Mouse (Mus musculus) forebrain, embryonic 11.5 days (tissue): Measurements from ENCODE around the gene Dcun1d3. TPM values are rescaled to one million over a fixed set of nuclear protein-coding genes. Genes with fewer than 3 reads are reported as not detected.

ENCODE experiments used
- ATAC-seq: fragments of 200-750 bp; cut with Nextera tagmentation; replicated peaks from 2 replicates; pipeline ENCODE4 v1.8.0; 2017; ENCODE audit warnings: moderate TSS enrichment; ENCODE audit not compliant: low FRiP score
- DNase-seq: peaks from one replicate; pipeline ENCODE4 v3.0.0-alpha.2; 2017; ENCODE audit warnings: low spot score
- H3K27ac ChIP-seq: fragments of 300-500 bp; sonication (generic); 2 replicates; pipeline ENCODE4 v1.5.1; 2014; ENCODE audit warnings: low read depth, low read length
- H3K27me3 ChIP-seq: fragments of 300-500 bp; sonication (generic); 2 replicates; pipeline ENCODE4 v1.6.1; 2014; ENCODE audit warnings: mild to moderate bottlenecking, low read length, mixed read lengths; ENCODE audit not compliant: control insufficient read depth, insufficient read depth
- H3K36me3 ChIP-seq: fragments of 300-500 bp; sonication (generic); 2 replicates; pipeline ENCODE4 v1.6.1; 2014; ENCODE audit warnings: mild to moderate bottlenecking, low read length, moderate library complexity, mixed read lengths; ENCODE audit not compliant: control insufficient read depth, insufficient read depth
- H3K4me1 ChIP-seq: fragments of 300-500 bp; sonication (generic); replicated peaks from 2 replicates; pipeline ENCODE4 v1.6.1; 2014; ENCODE audit warnings: low read length, mixed read lengths; ENCODE audit not compliant: control insufficient read depth, insufficient read depth
- H3K4me2 ChIP-seq: fragments of 300-500 bp; sonication (generic); 2 replicates; pipeline ENCODE4 v1.6.1; 2014; ENCODE audit warnings: low read depth, mild to moderate bottlenecking, low read length, moderate library complexity, mixed read lengths; ENCODE audit not compliant: severe bottlenecking
- H3K4me3 ChIP-seq: fragments of 300-500 bp; sonication (generic); 2 replicates; pipeline ENCODE4 v1.5.1; 2014; ENCODE audit warnings: low read depth, low read length
- H3K9ac ChIP-seq: fragments of 300-500 bp; sonication (generic); 2 replicates; pipeline ENCODE4 v1.6.1; 2014; ENCODE audit warnings: low read length
- H3K9me3 ChIP-seq: fragments of 300-500 bp; sonication (generic); 2 replicates; pipeline ENCODE4 v1.6.1; 2016; ENCODE audit warnings: low read length, mixed read lengths; ENCODE audit not compliant: control insufficient read depth
- WGBS: fragments of 180-500 bp; shearing (Covaris S2); extraction: QIAGEN DNeasy Blood & Tissue Kit; methylation state at CpG from one replicate; pipeline ENCODE4 v1.1.7; 2014; 5-methylcytosine and 5-hydroxymethylcytosine counted together
- polyA plus RNA-seq: library from polyadenylated mRNA; unstranded; fragments of >200 nt; fragmentation: Nextera tagmentation; extraction: Ambion mirVana; gene quantifications from 2 replicates; pipeline ENCODE4 v1.2.1, GENCODE M21; 2014

Gene Dcun1d3
- polyA plus RNA-seq, 1 experiment from 2014 or later, result 9.4 TPM

GRCm38 (mm10) chr7:119881229-119881628, 14.9 kb downstream of the Dcun1d3 start:
- no peaks in the 10 kb centered on the region for H3K27me3 ChIP-seq
- 88% methylated on average over 2 of the region's 2 CpGs for WGBS
- ATAC-seq (no peak), DNase-seq (no peak)
- H3K4me2 ChIP-seq, result no peak overlapping the region
- no peaks in the 10 kb centered on the region for H3K4me1 ChIP-seq
- H3K4me3 ChIP-seq, result no peak overlapping the region
- no peak overlapping the region for H3K27ac ChIP-seq
- no peak overlapping the region for H3K9ac ChIP-seq
- no peaks in the 10 kb centered on the region for H3K36me3 ChIP-seq
- H3K9me3 ChIP-seq, result no peaks in the 10 kb centered on the region

DNA sequence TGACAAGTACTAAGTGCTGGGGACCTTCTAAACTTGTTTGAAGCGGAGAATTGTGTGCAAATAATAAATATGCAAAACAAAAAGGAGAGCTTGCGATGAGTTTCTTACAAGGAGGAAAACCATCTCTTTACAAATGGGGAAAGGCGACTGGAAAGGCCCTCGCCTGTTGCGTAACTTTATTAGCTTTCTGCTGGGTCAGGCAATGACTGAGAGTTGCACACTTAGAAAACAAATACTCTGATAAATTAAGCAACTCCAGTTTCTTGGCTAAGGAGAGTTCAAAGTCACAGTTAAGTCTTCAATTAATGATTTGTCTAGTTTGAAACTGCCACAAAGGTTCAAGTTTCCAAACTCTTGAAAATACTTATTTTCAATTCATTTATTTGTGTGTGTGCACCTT, 15.8 kb downstream of the Dcun1d3 start:
- ATAC-seq, result no peak
- H3K4me3 ChIP-seq, result no peak overlapping the region
- no peak overlapping the region for H3K27ac ChIP-seq
- DNase-seq, result no peak
- no peak overlapping the region for H3K4me2 ChIP-seq
- H3K9me3 ChIP-seq, result no peaks in the 10 kb centered on the region
- WGBS, result 92% methylated on average over 5 of the region's 5 CpGs
- no peaks in the 10 kb centered on the region for H3K27me3 ChIP-seq
- no peaks in the 10 kb centered on the region for H3K36me3 ChIP-seq
- H3K4me1 ChIP-seq, result no peaks in the 10 kb centered on the region
- no peak overlapping the region for H3K9ac ChIP-seq

- ATAC-seq (no peak), DNase-seq (no peak)
- H3K4me1 ChIP-seq, result no peaks in the 10 kb centered on the region
- H3K27me3 ChIP-seq, result no peaks in the 10 kb centered on the region
- H3K9me3 ChIP-seq, result no peaks in the 10 kb centered on the region
- H3K36me3 ChIP-seq, result no peaks in the 10 kb centered on the region
- no peak overlapping the region for H3K4me2 ChIP-seq
- no peak overlapping the region for H3K4me3 ChIP-seq
- WGBS, result 90% methylated on average over 4 of the region's 4 CpGs
- no peak overlapping the region for H3K9ac ChIP-seq
- no peak overlapping the region for H3K27ac ChIP-seq
These were observed 16.9 kb downstream of the Dcun1d3 start for GRCm38 (mm10) chr7:119879171-119879570.

GRCm38 (mm10) chr7:119875776-119876440, 20.2 kb downstream of the Dcun1d3 start:
- Histone ChIP-seq H3K9me3 (no peaks in the 10 kb centered on the region), H3K4me2 (no peak overlapping the region), H3K4me3 (no peak overlapping the region), H3K4me1 (no peaks in the 10 kb centered on the region), H3K27ac (no peak overlapping the region), H3K36me3 (no peaks in the 10 kb centered on the region), H3K27me3 (no peaks in the 10 kb centered on the region), H3K9ac (no peak overlapping the region)
- WGBS, result 75% methylated on average over 3 of the region's 3 CpGs
- DNase-seq (no peak), ATAC-seq (no peak)

- H3K9ac ChIP-seq, result no peak overlapping the region
- H3K9me3 ChIP-seq, result no peaks in the 10 kb centered on the region
- H3K27ac ChIP-seq, result no peak overlapping the region
- no peaks in the 10 kb centered on the region for H3K36me3 ChIP-seq
- H3K27me3 ChIP-seq, result no peaks in the 10 kb centered on the region
- H3K4me3 ChIP-seq, result no peak overlapping the region
- 48% methylated on average over 2 of the region's 2 CpGs for WGBS
- H3K4me2 ChIP-seq, result no peak overlapping the region
- DNase-seq (no peak), ATAC-seq (no peak)
- H3K4me1 ChIP-seq, result no peaks in the 10 kb centered on the region
These were observed 23.0 kb downstream of the Dcun1d3 start for GRCm38 (mm10) chr7:119873050-119873449.

GRCm38 (mm10) chr7:119872204-119872603, 23.9 kb downstream of the Dcun1d3 start:
- Histone ChIP-seq H3K9ac (no peak overlapping the region), H3K4me3 (no peak overlapping the region), H3K36me3 (no peaks in the 10 kb centered on the region), H3K27ac (no peak overlapping the region), H3K4me1 (no peaks in the 10 kb centered on the region), H3K9me3 (no peaks in the 10 kb centered on the region), H3K4me2 (no peak overlapping the region), H3K27me3 (no peaks in the 10 kb centered on the region)
- ATAC-seq (no peak), DNase-seq (no peak)
- WGBS, result 98% methylated on average over 4 of the region's 4 CpGs

GRCm38 (mm10) chr7:119866136-119866535, 30.0 kb downstream of the Dcun1d3 start:
- ATAC-seq (no peak), DNase-seq (no peak)
- no peak overlapping the region for H3K9ac ChIP-seq
- peaks cover 4% of the 10 kb centered on the region; the same call in 1 of the 2 replicates for H3K4me1 ChIP-seq
- H3K27ac ChIP-seq, result no peak overlapping the region
- no peaks in the 10 kb centered on the region for H3K9me3 ChIP-seq
- no peaks in the 10 kb centered on the region for H3K36me3 ChIP-seq
- 87% methylated on average over 1 of the region's 1 CpGs for WGBS
- H3K4me2 ChIP-seq, result no peak overlapping the region
- H3K4me3 ChIP-seq, result no peak overlapping the region
- no peaks in the 10 kb centered on the region for H3K27me3 ChIP-seq

- no peak overlapping the region for H3K4me2 ChIP-seq
- no peak overlapping the region for H3K9ac ChIP-seq
- H3K9me3 ChIP-seq, result no peaks in the 10 kb centered on the region
- H3K4me1 ChIP-seq, result peaks cover 4% of the 10 kb centered on the region; the same call in 1 of the 2 replicates
- no peak overlapping the region for H3K4me3 ChIP-seq
- DNase-seq, result no peak
- no peaks in the 10 kb centered on the region for H3K27me3 ChIP-seq
- no peak overlapping the region for H3K27ac ChIP-seq
- no peaks in the 10 kb centered on the region for H3K36me3 ChIP-seq
- ATAC-seq, result no peak
- WGBS, result 94% methylated on average over 5 of the region's 5 CpGs
These were observed 31.6 kb downstream of the Dcun1d3 start for GRCm38 (mm10) chr7:119864500-119864899.

DNA sequence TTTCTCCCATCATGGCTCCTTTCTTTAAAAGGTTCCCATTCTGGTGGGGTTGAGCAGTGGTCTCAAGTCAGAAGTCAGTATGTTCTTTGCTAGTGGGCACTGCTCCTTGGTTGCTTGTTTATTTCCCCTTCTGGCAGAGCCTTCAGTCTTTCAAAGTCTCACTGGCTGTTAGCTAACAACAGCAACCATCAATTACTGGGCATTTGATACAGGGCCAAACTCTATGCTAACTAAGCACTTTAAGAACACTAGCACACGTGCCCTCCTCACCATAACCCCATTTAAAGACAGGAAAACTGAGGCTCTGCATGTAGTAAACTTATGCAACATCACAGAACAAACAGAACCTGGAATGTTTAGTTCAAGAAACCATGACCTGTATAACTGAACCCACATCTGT, 33.9 kb downstream of the Dcun1d3 start:
- Histone ChIP-seq H3K36me3 (no peaks in the 10 kb centered on the region; the same call in 1 of the 2 replicates), H3K4me3 (no peak overlapping the region), H3K4me2 (no peak overlapping the region), H3K4me1 (peaks cover 4% of the 10 kb centered on the region; the same call in 1 of the 2 replicates), H3K27ac (peak overlapping the region; percentile 27; the same call in 1 of the 2 replicates), H3K9me3 (no peaks in the 10 kb centered on the region), H3K9ac (no peak overlapping the region), H3K27me3 (no peaks in the 10 kb centered on the region)
- ATAC-seq (peak; percentile 25; the same call in 1 of the 2 replicates), DNase-seq (no peak)
- WGBS, result 68% methylated on average over 1 of the region's 1 CpGs
